Mouse (Mus musculus) neural tube, embryonic 14.5 days (tissue): ENCODE measurements around the gene Pitpnc1. TPM values are rescaled to one million over a fixed set of nuclear protein-coding genes. Genes with fewer than 3 reads are reported as not detected.

Experiments used
- ATAC-seq: fragments of 200-750 bp; cut with Nextera tagmentation; 2 replicates; pipeline ENCODE4 v1.8.0; 2017; ENCODE audit warnings: low read depth, mild to moderate bottlenecking, moderate TSS enrichment, moderate library complexity
- H3K27ac ChIP-seq: fragments of 300-500 bp; sonication (generic); 2 replicates; pipeline ENCODE4 v1.5.1; 2014; ENCODE audit warnings: low read depth, mild to moderate bottlenecking, control low read depth, low read length, moderate library complexity, mixed read lengths
- H3K27me3 ChIP-seq: fragments of 300-500 bp; sonication (generic); 2 replicates; pipeline ENCODE4 v1.6.1; 2014; ENCODE audit warnings: low read length; ENCODE audit not compliant: control insufficient read depth, insufficient read depth
- H3K36me3 ChIP-seq: fragments of 300-500 bp; sonication (generic); 2 replicates; pipeline ENCODE4 v1.6.1; 2014; ENCODE audit warnings: low read length, mixed read lengths; ENCODE audit not compliant: control insufficient read depth, insufficient read depth
- H3K4me1 ChIP-seq: fragments of 300-500 bp; sonication (generic); 2 replicates; pipeline ENCODE4 v1.6.1; 2014; ENCODE audit warnings: low read length; ENCODE audit not compliant: control insufficient read depth, insufficient read depth
- H3K4me2 ChIP-seq: fragments of 300-500 bp; sonication (generic); 2 replicates; pipeline ENCODE4 v1.6.1; 2014; ENCODE audit warnings: mild to moderate bottlenecking, low read depth, low read length, control low read depth
- H3K4me3 ChIP-seq: fragments of 300-500 bp; sonication (generic); 2 replicates; pipeline ENCODE4 v1.5.1; 2014; ENCODE audit warnings: low read depth, low read length, control low read depth, mixed read lengths
- H3K9ac ChIP-seq: fragments of 300-500 bp; sonication (generic); replicated peaks from 2 replicates; pipeline ENCODE4 v1.6.1; 2014; ENCODE audit warnings: low read depth, mild to moderate bottlenecking, control low read depth, low read length, mixed read lengths
- H3K9me3 ChIP-seq: fragments of 300-500 bp; sonication (generic); 2 replicates; pipeline ENCODE4 v1.6.1; 2016; ENCODE audit warnings: low read length; ENCODE audit not compliant: control insufficient read depth
- WGBS: fragments of 180-500 bp; shearing (Covaris S2); extraction: QIAGEN DNeasy Blood & Tissue Kit; methylation state at CpG from one replicate; pipeline ENCODE4 v1.1.7; 2014; 5-methylcytosine and 5-hydroxymethylcytosine counted together
- polyA plus RNA-seq: library from polyadenylated mRNA; unstranded; fragments of >200 nt; fragmentation: Nextera tagmentation; extraction: Ambion mirVana; gene quantifications from 2 replicates; pipeline ENCODE4 v1.2.1, GENCODE M21; 2014

Pitpnc1 gene
- polyA plus RNA-seq, 1 experiment from 2014 or later = 45.2 TPM

DNA sequence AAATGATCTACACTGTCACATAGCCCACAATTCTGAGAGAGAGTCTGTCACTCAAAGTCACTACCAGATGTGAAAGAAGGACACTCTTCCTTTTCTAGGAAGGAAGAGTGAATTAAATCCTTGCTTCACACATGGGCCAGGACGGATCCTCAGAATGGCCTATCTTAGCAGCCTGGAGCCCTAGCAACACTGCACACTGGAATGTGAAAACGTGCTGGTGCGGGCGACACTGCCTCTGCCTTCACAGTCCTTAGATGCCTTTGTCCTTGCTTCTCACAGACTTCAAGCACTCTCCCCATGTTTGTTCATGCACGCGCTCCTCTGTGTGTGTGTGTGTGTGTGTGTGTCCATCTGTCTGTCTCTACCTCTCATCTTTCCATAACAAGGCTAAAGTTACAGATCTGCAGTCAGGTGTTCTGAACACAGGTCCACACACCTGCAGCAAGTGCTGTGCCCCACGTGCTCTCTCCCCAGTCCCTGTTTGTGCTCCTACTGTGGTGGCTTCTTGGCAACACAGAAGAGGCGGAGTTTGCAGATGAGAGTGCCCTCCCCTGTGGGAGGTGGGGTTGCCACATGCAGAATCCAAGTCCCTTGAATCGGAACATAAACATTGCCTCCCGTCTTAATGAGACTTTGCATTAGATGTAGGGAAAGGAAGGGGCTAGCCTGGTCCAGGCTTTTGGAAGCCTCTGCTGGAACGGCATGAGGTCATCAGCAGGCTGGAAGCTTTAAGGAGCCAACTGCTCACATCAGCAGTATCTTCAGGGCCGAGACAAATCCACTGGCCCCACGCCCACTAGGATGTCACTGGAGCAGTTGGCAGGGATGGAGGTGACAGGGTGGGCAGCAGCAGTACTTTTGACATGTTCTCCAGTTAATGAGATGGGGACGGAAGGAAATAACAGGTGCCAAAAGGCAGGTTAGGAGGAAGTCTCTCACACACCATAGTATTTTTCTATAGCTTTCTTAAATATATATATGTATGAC lies 144.5 kb downstream of the Pitpnc1 start:
- Histone ChIP-seq H3K9me3 (no peaks in the 10 kb centered on the region), H3K4me2 (no peak overlapping the region), H3K4me1 (no peaks in the 10 kb centered on the region), H3K36me3 (no peaks in the 10 kb centered on the region), H3K9ac (no peak overlapping the region), H3K4me3 (no peak overlapping the region), H3K27me3 (no peaks in the 10 kb centered on the region), H3K27ac (no peak overlapping the region; the same call in 1 of the 2 replicates)
- peak; percentile 54; the same call in 1 of the 2 replicates for ATAC-seq
- WGBS = 38% methylated on average over 14 of the region's 14 CpGs

GRCm38 (mm10) chr11:107325226-107325625 lies 145.3 kb downstream of the Pitpnc1 start:
- H3K9ac ChIP-seq = no peak overlapping the region
- no peak overlapping the region; the same call in 1 of the 2 replicates for H3K27ac ChIP-seq
- H3K4me2 ChIP-seq = no peak overlapping the region
- H3K9me3 ChIP-seq = no peaks in the 10 kb centered on the region
- no peak for ATAC-seq
- WGBS = 90% methylated on average over 4 of the region's 4 CpGs
- H3K36me3 ChIP-seq = no peaks in the 10 kb centered on the region
- no peaks in the 10 kb centered on the region for H3K4me1 ChIP-seq
- H3K4me3 ChIP-seq = no peak overlapping the region
- H3K27me3 ChIP-seq = no peaks in the 10 kb centered on the region

- H3K27me3 ChIP-seq = no peaks in the 10 kb centered on the region
- ATAC-seq = no peak
- no peak overlapping the region for H3K9ac ChIP-seq
- H3K4me2 ChIP-seq = no peak overlapping the region
- no peaks in the 10 kb centered on the region for H3K36me3 ChIP-seq
- no peaks in the 10 kb centered on the region for H3K4me1 ChIP-seq
- H3K27ac ChIP-seq = no peak overlapping the region
- no peak overlapping the region for H3K4me3 ChIP-seq
- WGBS = 70% methylated on average over 18 of the region's 18 CpGs
- H3K9me3 ChIP-seq = no peaks in the 10 kb centered on the region
These were observed 147.3 kb downstream of the Pitpnc1 start for GRCm38 (mm10) chr11:107323173-107323572.

- Histone ChIP-seq H3K4me3 (no peak overlapping the region), H3K9ac (no peak overlapping the region), H3K27ac (no peak overlapping the region), H3K27me3 (no peaks in the 10 kb centered on the region), H3K36me3 (no peaks in the 10 kb centered on the region), H3K4me2 (no peak overlapping the region), H3K4me1 (no peaks in the 10 kb centered on the region), H3K9me3 (no peaks in the 10 kb centered on the region)
- 97% methylated on average over 13 of the region's 13 CpGs for WGBS
- no peak for ATAC-seq
These were observed 148.3 kb downstream of the Pitpnc1 start for GRCm38 (mm10) chr11:107322226-107322625.

GRCm38 (mm10) chr11:107321819-107322218 lies 148.7 kb downstream of the Pitpnc1 start:
- Histone ChIP-seq H3K4me3 (no peak overlapping the region), H3K9ac (no peak overlapping the region), H3K36me3 (no peaks in the 10 kb centered on the region), H3K4me2 (no peak overlapping the region), H3K9me3 (no peaks in the 10 kb centered on the region), H3K27ac (no peak overlapping the region), H3K4me1 (no peaks in the 10 kb centered on the region), H3K27me3 (no peaks in the 10 kb centered on the region)
- WGBS = 89% methylated on average over 3 of the region's 3 CpGs
- no peak for ATAC-seq

DNA sequence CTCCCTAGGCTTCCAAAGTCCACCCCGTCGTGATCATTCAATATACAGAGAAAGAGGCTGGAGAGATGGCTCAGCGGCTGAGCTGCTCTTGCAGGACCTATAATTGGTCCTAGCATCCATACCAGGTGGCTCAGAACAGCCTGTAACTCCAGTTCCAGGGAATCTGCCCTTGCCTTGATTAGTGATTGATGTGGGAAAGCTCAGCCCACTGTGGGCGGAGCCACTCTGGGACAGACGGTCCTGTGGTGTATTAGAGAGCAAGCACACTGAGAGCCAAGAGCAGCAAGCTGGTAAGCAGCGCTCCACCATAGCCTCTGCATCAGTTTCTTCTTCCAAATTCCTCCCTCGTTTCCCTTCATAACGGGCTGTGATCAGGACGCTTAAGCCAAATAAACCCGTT lies 150.6 kb downstream of the Pitpnc1 start:
- WGBS = 55% methylated on average over 10 of the region's 10 CpGs
- Histone ChIP-seq H3K4me1 (no peaks in the 10 kb centered on the region), H3K9ac (no peak overlapping the region), H3K27ac (no peak overlapping the region), H3K4me3 (no peak overlapping the region), H3K36me3 (no peaks in the 10 kb centered on the region), H3K27me3 (no peaks in the 10 kb centered on the region), H3K9me3 (no peaks in the 10 kb centered on the region), H3K4me2 (no peak overlapping the region)
- ATAC-seq = no peak

GRCm38 (mm10) chr11:107317653-107318281 lies 152.7 kb downstream of the Pitpnc1 start:
- WGBS = 66% methylated on average over 14 of the region's 14 CpGs
- Histone ChIP-seq H3K4me3 (no peak overlapping the region), H3K4me2 (no peak overlapping the region), H3K4me1 (no peaks in the 10 kb centered on the region), H3K27me3 (no peaks in the 10 kb centered on the region), H3K9me3 (no peaks in the 10 kb centered on the region), H3K9ac (no peak overlapping the region), H3K27ac (no peak overlapping the region), H3K36me3 (no peaks in the 10 kb centered on the region)
- no peak for ATAC-seq

- 85% methylated on average over 15 of the region's 15 CpGs for WGBS
- H3K4me1 ChIP-seq = no peaks in the 10 kb centered on the region
- no peak for ATAC-seq
These were observed 155.0 kb downstream of the Pitpnc1 start for GRCm38 (mm10) chr11:107315475-107315874.

More at GRCm38 (mm10) chr11:107315475-107315874, 155.0 kb downstream of the Pitpnc1 start:
- H3K4me2 ChIP-seq = no peak overlapping the region
- no peaks in the 10 kb centered on the region for H3K9me3 ChIP-seq
- H3K9ac ChIP-seq = no peak overlapping the region
- H3K27ac ChIP-seq = no peak overlapping the region
- H3K36me3 ChIP-seq = no peaks in the 10 kb centered on the region
- no peak overlapping the region for H3K4me3 ChIP-seq
- no peaks in the 10 kb centered on the region for H3K27me3 ChIP-seq
